Comparison of ENCODE assay signal across 18 mouse cellular contexts in the genomic region with DNA sequence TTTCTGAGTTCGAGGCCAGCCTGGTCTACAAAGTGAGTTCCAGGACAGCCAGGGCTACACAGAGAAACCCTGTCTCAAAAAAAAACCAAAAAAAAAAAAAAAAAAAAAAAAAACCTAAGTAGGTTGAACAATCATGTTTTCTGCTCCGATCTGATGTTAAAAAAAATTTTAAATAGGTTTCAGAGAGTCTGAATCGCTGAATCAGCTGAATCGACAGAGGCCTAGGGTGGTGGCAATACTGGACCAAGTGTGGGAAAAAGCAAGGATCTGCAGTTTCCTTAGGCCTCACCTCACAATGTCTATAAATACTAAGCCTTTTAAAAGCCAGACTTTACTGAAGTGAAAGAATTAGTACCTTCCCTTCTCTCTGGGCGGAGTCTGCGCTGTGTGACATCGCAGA. TPM values are rescaled to one million over a fixed set of nuclear protein-coding genes. Genes with fewer than 3 reads are reported as not detected.
DNase-seq lines count a peak whose midpoint lies in the region; ATAC-seq and TF ChIP-seq lines count a peak whose summit lies in the region.
"Had no signal": no experiment of that assay in that cellular context is flagged by ENCODE, and none has a peak within 500 bp of the region (broad histone marks: within the 10 kb centered on the region; RNA-seq: fewer than 3 reads in every experiment).

No protein-coding gene starts in this region.

- no peak for DNase-seq in hindbrain, embryonic 11.5 days (ENCODE audit: low spot score)
- no peak for DNase-seq in midbrain, embryonic 11.5 days (ENCODE audit: low spot score, missing footprints)
- no peak for DNase-seq in urinary bladder, postnatal 36 days (ENCODE audit: low spot score in 2 of 2)
- DNase-seq: adrenal gland, postnatal 25 days; cerebellum, adult 18-20 months; kidney, postnatal 14 days; liver; liver, postnatal 0 days; thymus, postnatal 36 days had no signal

- peak overlapping the region; percentile 75; the same call in 1 of the 2 replicates for H3K4me2 ChIP-seq in hindbrain, embryonic 15.5 days
- no peak overlapping the region for H3K4me2 ChIP-seq in hindbrain, embryonic 11.5 days (replicated peaks; ENCODE audit: low read depth, low read length)
- H3K4me2 ChIP-seq in midbrain, embryonic 16.5 days (ENCODE audit: low read length), result peak overlapping the region; percentile 66; the same call in 1 of the 2 replicates
- no peak overlapping the region for H3K4me2 ChIP-seq in midbrain, embryonic 11.5 days
- peak overlapping the region; percentile 84 for H3K4me2 ChIP-seq in intestine, postnatal 0 days (replicated peaks; ENCODE audit: low read depth)

- H3K27ac ChIP-seq in hindbrain, embryonic 15.5 days (replicated peaks), result no peak overlapping the region
- H3K27ac ChIP-seq in hindbrain, embryonic 11.5 days (ENCODE audit: low read depth, low read length), result no peak overlapping the region
- H3K27ac ChIP-seq in midbrain, embryonic 16.5 days (ENCODE audit: low read length), result no peak overlapping the region
- no peak overlapping the region for H3K27ac ChIP-seq in midbrain, embryonic 11.5 days (ENCODE audit: low read depth, low read length)
- peak overlapping the region; percentile 28; the same call in 1 of the 2 replicates for H3K27ac ChIP-seq in intestine, postnatal 0 days (ENCODE audit: low read depth, low read length)
- H3K27ac ChIP-seq: embryonic facial prominence, embryonic 13.5 days; midbrain, embryonic 15.5 days had no signal

- WGBS in hindbrain, embryonic 15.5 days, result 98% methylated on average over 7 of the region's 7 CpGs
- 99% methylated on average over 6 of the region's 7 CpGs for WGBS in hindbrain, embryonic 11.5 days
- 92% methylated on average over 6 of the region's 7 CpGs for WGBS in midbrain, embryonic 16.5 days
- WGBS in midbrain, embryonic 11.5 days, result 98% methylated on average over 7 of the region's 7 CpGs
- WGBS in intestine, postnatal 0 days, result 79% methylated on average over 6 of the region's 7 CpGs

- no peaks in the 10 kb centered on the region for H3K36me3 ChIP-seq in hindbrain, embryonic 15.5 days
- H3K36me3 ChIP-seq in hindbrain, embryonic 11.5 days (ENCODE audit: control insufficient read depth, insufficient read depth, low read length), result no peaks in the 10 kb centered on the region
- no peaks in the 10 kb centered on the region for H3K36me3 ChIP-seq in midbrain, embryonic 16.5 days (ENCODE audit: control insufficient read depth, insufficient read depth, low read length)
- H3K36me3 ChIP-seq in midbrain, embryonic 11.5 days (ENCODE audit: control insufficient read depth, insufficient read depth, low read length), result no peaks in the 10 kb centered on the region
- no peaks in the 10 kb centered on the region for H3K36me3 ChIP-seq in intestine, postnatal 0 days (ENCODE audit: control insufficient read depth, insufficient read depth)
- H3K36me3 ChIP-seq: embryonic facial prominence, embryonic 13.5 days; midbrain, embryonic 15.5 days had no signal

- H3K4me3 ChIP-seq in hindbrain, embryonic 15.5 days, result no peak overlapping the region
- H3K4me3 ChIP-seq in hindbrain, embryonic 11.5 days (ENCODE audit: low read depth, low read length), result no peak overlapping the region
- H3K4me3 ChIP-seq in midbrain, embryonic 16.5 days (ENCODE audit: low read depth, low read length), result peak overlapping the region; percentile 74; the same call in 1 of the 2 replicates
- H3K4me3 ChIP-seq in midbrain, embryonic 11.5 days (ENCODE audit: low read depth, low read length), result no peak overlapping the region
- H3K4me3 ChIP-seq in intestine, postnatal 0 days (ENCODE audit: low read depth, low read length), result no peak overlapping the region

- no peaks in the 10 kb centered on the region for H3K9me3 ChIP-seq in hindbrain, embryonic 15.5 days
- no peaks in the 10 kb centered on the region for H3K9me3 ChIP-seq in hindbrain, embryonic 11.5 days (ENCODE audit: control insufficient read depth, low read length)
- no peaks in the 10 kb centered on the region for H3K9me3 ChIP-seq in midbrain, embryonic 16.5 days (replicated peaks; ENCODE audit: control insufficient read depth, low read length, poor library complexity, severe bottlenecking)
- peaks cover 3% of the 10 kb centered on the region; the same call in 1 of the 2 replicates for H3K9me3 ChIP-seq in midbrain, embryonic 11.5 days (ENCODE audit: control insufficient read depth, low read length)
- H3K9me3 ChIP-seq in intestine, postnatal 0 days (ENCODE audit: control insufficient read depth), result no peaks in the 10 kb centered on the region
- H3K9me3 ChIP-seq: midbrain, embryonic 15.5 days had no signal

- no peak for TF ChIP-seq CTCF in intestine, postnatal 0 days (IDR thresholded peaks at IDR 0.05; ENCODE audit: low read depth)

- no peak overlapping the region for H3K9ac ChIP-seq in hindbrain, embryonic 15.5 days
- no peak overlapping the region for H3K9ac ChIP-seq in hindbrain, embryonic 11.5 days (ENCODE audit: low read depth, low read length)
- H3K9ac ChIP-seq in midbrain, embryonic 16.5 days (ENCODE audit: low read depth, low read length), result no peak overlapping the region
- H3K9ac ChIP-seq in midbrain, embryonic 11.5 days (ENCODE audit: low read length), result no peak overlapping the region
- H3K9ac ChIP-seq in intestine, postnatal 0 days (ENCODE audit: low read depth, low read length), result no peak overlapping the region
- H3K9ac ChIP-seq: liver, postnatal 0 days; midbrain, embryonic 15.5 days had no signal

- no peaks in the 10 kb centered on the region for H3K27me3 ChIP-seq in hindbrain, embryonic 15.5 days
- no peaks in the 10 kb centered on the region for H3K27me3 ChIP-seq in hindbrain, embryonic 11.5 days (ENCODE audit: control insufficient read depth, insufficient read depth, low read length)
- H3K27me3 ChIP-seq in midbrain, embryonic 16.5 days (ENCODE audit: control insufficient read depth, insufficient read depth, low read depth, low read length), result no peaks in the 10 kb centered on the region
- no peaks in the 10 kb centered on the region for H3K27me3 ChIP-seq in midbrain, embryonic 11.5 days (ENCODE audit: control insufficient read depth, insufficient read depth, low read length)
- no peaks in the 10 kb centered on the region for H3K27me3 ChIP-seq in intestine, postnatal 0 days (replicated peaks; ENCODE audit: control insufficient read depth, insufficient read depth, low read length)
- H3K27me3 ChIP-seq: embryonic facial prominence, embryonic 13.5 days; midbrain, embryonic 15.5 days had no signal

- no peak for ATAC-seq in hindbrain, embryonic 15.5 days (ENCODE audit: low FRiP score, low read depth)
- ATAC-seq in hindbrain, embryonic 11.5 days (ENCODE audit: low FRiP score), result no peak
- no peak for ATAC-seq in midbrain, embryonic 16.5 days
- no peak for ATAC-seq in midbrain, embryonic 11.5 days (ENCODE audit: low FRiP score)
- no peak for ATAC-seq in intestine, postnatal 0 days
- no peak for ATAC-seq in erythroid progenitor cell, adult 5-6 weeks (replicated peaks; ENCODE audit: low FRiP score, poor library complexity, severe bottlenecking)
- ATAC-seq: activated CD4-positive, CD25-positive, alpha-beta regulatory T cell, adult 4 months; inflammation-experienced regulatory T-cells, adult 6 months; liver, postnatal 0 days; midbrain, embryonic 15.5 days; Patski had no signal

- H3K4me1 ChIP-seq in hindbrain, embryonic 15.5 days (replicated peaks), result peaks cover 18% of the 10 kb centered on the region
- H3K4me1 ChIP-seq in hindbrain, embryonic 11.5 days (replicated peaks; ENCODE audit: control insufficient read depth, insufficient read depth, low read length), result no peaks in the 10 kb centered on the region; the same call in 1 of the 2 replicates
- H3K4me1 ChIP-seq in midbrain, embryonic 16.5 days (ENCODE audit: control insufficient read depth, insufficient read depth, low read length), result peaks cover 15% of the 10 kb centered on the region
- peaks cover 10% of the 10 kb centered on the region for H3K4me1 ChIP-seq in midbrain, embryonic 11.5 days (ENCODE audit: control insufficient read depth, insufficient read depth, low read length)
- H3K4me1 ChIP-seq in intestine, postnatal 0 days (replicated peaks; ENCODE audit: control insufficient read depth, insufficient read depth, low read length), result peaks cover 3% of the 10 kb centered on the region; the same call in 1 of the 2 replicates

RNA-seq across cellular contexts. Expression of gene Cmtm4, which starts 2.5 kb away (rescaled TPM):
- polyA plus RNA-seq in hindbrain, embryonic 15.5 days (2015; fragmentation: Nextera tagmentation; extraction: Ambion mirVana), result 2.7 TPM in 2 replicates
- 2.7 and 3.8 TPM in 2 replicates for polyA plus RNA-seq in hindbrain, embryonic 11.5 days (2014; fragmentation: Nextera tagmentation; extraction: Ambion mirVana)
- polyA plus RNA-seq in midbrain, embryonic 16.5 days (2015; fragmentation: Nextera tagmentation; extraction: Ambion mirVana), result 2.7 TPM in 2 replicates
- 2.2 and 2.6 TPM in 2 replicates for polyA plus RNA-seq in midbrain, embryonic 11.5 days (2014; fragmentation: Nextera tagmentation; extraction: Ambion mirVana)
- 5.9 and 6.7 TPM in 2 replicates for polyA plus RNA-seq in intestine, postnatal 0 days (2015; fragmentation: Nextera tagmentation; extraction: Ambion mirVana)
- 0.36 TPM in 1 of 2 replicates, not detected in the other for total RNA-seq in erythroid progenitor cell, adult 5-6 weeks (2015; ENCODE audit: low replicate concordance)
- total RNA-seq in erythroid progenitor cell, adult 5-6 weeks (2017; ENCODE audit: low replicate concordance), result under 0.01 and 1.0 TPM in 2 replicates

RNA-seq across cellular contexts. Expression of gene Dync1li2, which starts 49.7 kb away (rescaled TPM):
- 106 and 109 TPM in 2 replicates for polyA plus RNA-seq in hindbrain, embryonic 15.5 days (2015; fragmentation: Nextera tagmentation; extraction: Ambion mirVana)
- 95.4 and 96.4 TPM in 2 replicates for polyA plus RNA-seq in hindbrain, embryonic 11.5 days (2014; fragmentation: Nextera tagmentation; extraction: Ambion mirVana)
- 114 and 136 TPM in 2 replicates for polyA plus RNA-seq in midbrain, embryonic 16.5 days (2015; fragmentation: Nextera tagmentation; extraction: Ambion mirVana)
- polyA plus RNA-seq in midbrain, embryonic 11.5 days (2014; fragmentation: Nextera tagmentation; extraction: Ambion mirVana), result 87.6 and 98.2 TPM in 2 replicates
- polyA plus RNA-seq in intestine, postnatal 0 days (2015; fragmentation: Nextera tagmentation; extraction: Ambion mirVana), result 19.0 and 20.4 TPM in 2 replicates
- 24.1 and 34.4 TPM in 2 replicates for total RNA-seq in erythroid progenitor cell, adult 5-6 weeks (2015; ENCODE audit: low replicate concordance)
- 62.9 and 69.6 TPM in 2 replicates for total RNA-seq in erythroid progenitor cell, adult 5-6 weeks (2017; ENCODE audit: low replicate concordance)

RNA-seq across cellular contexts. Expression of gene Cmtm3, which starts 53.9 kb away (rescaled TPM):
- 39.5 and 44.1 TPM in 2 replicates for polyA plus RNA-seq in hindbrain, embryonic 15.5 days (2015; fragmentation: Nextera tagmentation; extraction: Ambion mirVana)
- 74.8 and 87.5 TPM in 2 replicates for polyA plus RNA-seq in hindbrain, embryonic 11.5 days (2014; fragmentation: Nextera tagmentation; extraction: Ambion mirVana)
- polyA plus RNA-seq in midbrain, embryonic 16.5 days (2015; fragmentation: Nextera tagmentation; extraction: Ambion mirVana), result 33.7 and 37.0 TPM in 2 replicates
- 70.3 and 74.3 TPM in 2 replicates for polyA plus RNA-seq in midbrain, embryonic 11.5 days (2014; fragmentation: Nextera tagmentation; extraction: Ambion mirVana)
- 40.3 and 40.5 TPM in 2 replicates for polyA plus RNA-seq in intestine, postnatal 0 days (2015; fragmentation: Nextera tagmentation; extraction: Ambion mirVana)
- total RNA-seq in erythroid progenitor cell, adult 5-6 weeks (2015; ENCODE audit: low replicate concordance), result 2.9 and 10.8 TPM in 2 replicates
- 6.0 TPM in 1 of 2 replicates, not detected in the other for total RNA-seq in erythroid progenitor cell, adult 5-6 weeks (2017; ENCODE audit: low replicate concordance)

Comparison
In these comparisons a context has a peak if more than half of its experiments do, and no peak if none do; other contexts are left out.
1. H3K4me2 ChIP-seq: peak in hindbrain, embryonic 15.5 days (single experiment), midbrain, embryonic 16.5 days (single experiment) and intestine, postnatal 0 days (single experiment); none in hindbrain, embryonic 11.5 days (single experiment) and midbrain, embryonic 11.5 days (single experiment).